Mouse (Mus musculus): Measurements from ENCODE around the gene Pkmyt1. TPM values are rescaled to one million over a fixed set of nuclear protein-coding genes. Genes with fewer than 3 reads are reported as not detected.

Gene Pkmyt1
- polyA plus RNA-seq (2015; fragmentation: Nextera tagmentation; extraction: Ambion mirVana) = 45.6 and 49.5 TPM in 2 replicates

- Histone ChIP-seq H3K27ac (peak within 1 kb of the TSS; percentile 86), H3K4me1 (peaks cover 14% of the 10 kb centered on the region), H3K9ac (peak within 1 kb of the TSS; percentile 71), H3K4me3 (peak within 1 kb of the TSS; percentile 89), H3K36me3 (no peaks in the 10 kb centered on the region), H3K4me2 (peak within 1 kb of the TSS; percentile 87), H3K27me3 (no peaks in the 10 kb centered on the region), H3K9me3 (no peaks in the 10 kb centered on the region)
- WGBS = 1% methylated on average over 73 of the region's 73 CpGs
- ATAC-seq (ENCODE audit: insufficient number of reproducible peaks, low FRiP score, low TSS enrichment, low read depth) = peak; percentile 90
These were observed at the start of gene Pkmyt1 for GRCm38 (mm10) chr17:23725999-23726757. Pkmyt1 (plus strand) TSS chr17:23726336.

- H3K4me3 ChIP-seq = peak overlapping the region; percentile 64
- no peaks in the 10 kb centered on the region for H3K36me3 ChIP-seq
- no peak for ATAC-seq (ENCODE audit: insufficient number of reproducible peaks, low FRiP score, low TSS enrichment, low read depth)
- H3K9ac ChIP-seq = peak overlapping the region; percentile 46
- H3K9me3 ChIP-seq = no peaks in the 10 kb centered on the region
- H3K27ac ChIP-seq = peak overlapping the region; percentile 79
- H3K4me1 ChIP-seq = peaks cover 54% of the 10 kb centered on the region
- WGBS = under 1% methylated on average over 37 of the region's 37 CpGs
- peak overlapping the region; percentile 95 for H3K4me2 ChIP-seq
- peaks cover 33% of the 10 kb centered on the region for H3K27me3 ChIP-seq
These were observed 49.6 kb upstream of the Pkmyt1 start for GRCm38 (mm10) chr17:23676473-23677031.

DNA sequence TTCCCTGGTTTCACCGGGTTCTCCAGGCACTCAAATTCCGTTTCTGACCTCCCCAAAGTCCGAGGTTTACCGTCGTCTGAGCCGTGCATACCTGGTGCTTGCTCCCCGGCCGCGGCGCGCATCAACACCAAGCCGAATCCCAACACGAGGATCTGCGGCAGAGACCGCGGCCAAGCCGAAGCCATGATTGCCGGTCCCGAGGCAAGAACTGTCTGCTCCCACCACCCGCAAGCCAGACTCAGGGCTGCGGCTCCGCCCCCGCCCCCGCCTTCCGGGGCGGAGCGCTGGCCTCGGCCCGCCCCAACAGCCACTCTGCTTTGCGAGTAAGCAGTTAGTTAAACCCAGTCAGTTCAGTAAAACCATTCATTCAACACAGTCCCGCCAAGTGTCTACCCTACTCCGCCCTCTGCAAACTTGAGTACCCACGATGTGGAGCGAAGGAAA, 48.9 kb upstream of the Pkmyt1 start, which contains the start of gene Tnfrsf12a:
Gene Tnfrsf12a, minus strand, starts transcription at position 233 of the 444 bp plus-strand sequence.
- Histone ChIP-seq H3K4me1 (peaks cover 54% of the 10 kb centered on the region), H3K9ac (peak within 1 kb of the TSS; percentile 46), H3K27ac (peak within 1 kb of the TSS; percentile 79), H3K4me2 (peak within 1 kb of the TSS; percentile 95), H3K4me3 (peak within 1 kb of the TSS; percentile 64), H3K36me3 (no peaks in the 10 kb centered on the region), H3K27me3 (peaks cover 37% of the 10 kb centered on the region), H3K9me3 (no peaks in the 10 kb centered on the region)
- ATAC-seq (ENCODE audit: insufficient number of reproducible peaks, low FRiP score, low TSS enrichment, low read depth) = peak; percentile 41; the same call in 1 of the 2 replicates
- WGBS = under 1% methylated on average over 34 of the region's 34 CpGs

- H3K4me1 ChIP-seq = peaks cover 56% of the 10 kb centered on the region
- H3K36me3 ChIP-seq = no peaks in the 10 kb centered on the region
These were observed 46.9 kb upstream of the Pkmyt1 start, which contains the start of gene Cldn6 for GRCm38 (mm10) chr17:23679127-23679835. Cldn6 (plus strand) TSS chr17:23679249.

GRCm38 (mm10) chr17:23680336-23680735, 45.8 kb upstream of the Pkmyt1 start:
- no peak overlapping the region for H3K4me2 ChIP-seq
- WGBS = 71% methylated on average over 9 of the region's 9 CpGs

More at GRCm38 (mm10) chr17:23679127-23679835, 46.9 kb upstream of the Pkmyt1 start, which contains the start of gene Cldn6:
- Histone ChIP-seq H3K9me3 (no peaks in the 10 kb centered on the region), H3K4me2 (peak within 1 kb of the TSS; percentile 34), H3K27ac (no peak within 1 kb of the TSS), H3K27me3 (peaks cover 49% of the 10 kb centered on the region), H3K9ac (no peak within 1 kb of the TSS), H3K4me3 (peak within 1 kb of the TSS; percentile 24)
- WGBS = 2% methylated on average over 37 of the region's 38 CpGs
- no peak for ATAC-seq (ENCODE audit: insufficient number of reproducible peaks, low FRiP score, low TSS enrichment, low read depth)

DNA sequence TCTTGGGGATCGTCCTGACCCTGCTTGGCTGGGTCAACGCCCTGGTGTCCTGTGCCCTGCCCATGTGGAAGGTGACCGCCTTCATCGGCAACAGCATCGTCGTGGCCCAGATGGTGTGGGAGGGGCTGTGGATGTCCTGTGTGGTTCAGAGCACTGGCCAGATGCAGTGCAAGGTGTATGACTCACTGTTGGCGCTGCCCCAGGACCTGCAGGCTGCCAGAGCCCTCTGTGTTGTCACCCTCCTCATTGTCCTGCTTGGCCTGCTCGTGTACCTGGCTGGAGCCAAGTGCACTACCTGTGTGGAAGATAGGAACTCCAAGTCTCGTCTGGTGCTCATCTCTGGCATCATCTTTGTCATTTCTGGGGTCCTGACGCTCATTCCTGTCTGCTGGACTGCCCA, 45.0 kb upstream of the Pkmyt1 start:
- peaks cover 49% of the 10 kb centered on the region for H3K27me3 ChIP-seq
- no peaks in the 10 kb centered on the region for H3K36me3 ChIP-seq
- no peak for ATAC-seq (ENCODE audit: insufficient number of reproducible peaks, low FRiP score, low TSS enrichment, low read depth)
- 69% methylated on average over 10 of the region's 10 CpGs for WGBS
- H3K27ac ChIP-seq = no peak overlapping the region
- no peak overlapping the region for H3K4me2 ChIP-seq
- H3K4me1 ChIP-seq = peaks cover 43% of the 10 kb centered on the region
- H3K4me3 ChIP-seq = no peak overlapping the region
- H3K9me3 ChIP-seq = no peaks in the 10 kb centered on the region
- no peak overlapping the region for H3K9ac ChIP-seq

More at GRCm38 (mm10) chr17:23680336-23680735, 45.8 kb upstream of the Pkmyt1 start:
- ATAC-seq (ENCODE audit: insufficient number of reproducible peaks, low FRiP score, low TSS enrichment, low read depth) = no peak
- H3K36me3 ChIP-seq = no peaks in the 10 kb centered on the region
- no peak overlapping the region for H3K4me3 ChIP-seq
- H3K9ac ChIP-seq = no peak overlapping the region
- no peaks in the 10 kb centered on the region for H3K9me3 ChIP-seq
- peaks cover 50% of the 10 kb centered on the region for H3K4me1 ChIP-seq
- H3K27me3 ChIP-seq = peaks cover 49% of the 10 kb centered on the region
- H3K27ac ChIP-seq = no peak overlapping the region

GRCm38 (mm10) chr17:23682092-23682491, 44.0 kb upstream of the Pkmyt1 start:
- peaks cover 35% of the 10 kb centered on the region for H3K4me1 ChIP-seq
- no peak overlapping the region for H3K4me2 ChIP-seq
- no peak overlapping the region for H3K4me3 ChIP-seq
- no peaks in the 10 kb centered on the region for H3K36me3 ChIP-seq
- no peak for ATAC-seq (ENCODE audit: insufficient number of reproducible peaks, low FRiP score, low TSS enrichment, low read depth)
- no peak overlapping the region for H3K27ac ChIP-seq
- no peak overlapping the region for H3K9ac ChIP-seq
- 51% methylated on average over 4 of the region's 4 CpGs for WGBS
- H3K9me3 ChIP-seq = no peaks in the 10 kb centered on the region
- H3K27me3 ChIP-seq = peaks cover 49% of the 10 kb centered on the region

DNA sequence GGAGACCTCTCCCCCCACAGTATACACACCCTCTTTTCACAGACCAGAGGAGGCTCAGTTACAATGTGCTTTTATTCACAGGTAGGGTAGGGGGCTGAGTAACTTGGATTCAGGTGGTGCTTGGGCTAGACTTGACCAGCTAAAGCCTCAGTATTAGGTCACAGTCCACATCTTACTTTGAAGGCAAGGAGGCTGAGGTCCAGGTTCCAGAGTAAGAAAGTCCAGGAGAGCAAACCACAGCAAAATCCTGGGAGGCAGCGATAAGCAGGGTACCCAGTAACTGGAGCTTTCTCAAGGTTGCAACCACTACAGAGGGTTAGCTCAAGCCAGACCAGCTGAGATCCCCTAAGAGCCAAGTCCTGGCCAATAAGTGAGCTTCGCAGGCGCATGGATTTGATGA, 43.6 kb upstream of the Pkmyt1 start:
- Histone ChIP-seq H3K4me1 (peaks cover 32% of the 10 kb centered on the region), H3K9ac (no peak overlapping the region)

DNA sequence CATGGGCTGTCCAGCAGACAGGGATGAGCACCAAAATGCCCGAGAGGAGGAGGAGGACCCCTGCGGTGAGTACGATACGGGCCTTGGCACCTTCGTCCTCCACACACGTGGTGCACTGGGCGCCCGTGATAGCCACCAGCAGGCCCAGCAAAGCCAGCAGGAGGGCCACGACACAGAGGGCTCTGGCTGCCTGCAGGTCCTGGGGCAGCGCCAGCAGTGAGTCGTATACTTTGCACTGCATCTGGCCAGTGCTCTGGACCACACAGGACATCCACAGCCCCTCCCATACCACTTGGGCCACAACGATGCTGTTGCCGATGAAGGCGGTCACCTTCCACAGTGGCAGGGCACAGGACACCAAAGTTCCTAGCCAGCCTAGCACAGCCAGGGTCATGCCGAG, 42.9 kb upstream of the Pkmyt1 start:
- ATAC-seq (ENCODE audit: insufficient number of reproducible peaks, low FRiP score, low TSS enrichment, low read depth) = no peak
- WGBS = 23% methylated on average over 15 of the region's 15 CpGs
- Histone ChIP-seq H3K27me3 (peaks cover 49% of the 10 kb centered on the region), H3K9me3 (no peaks in the 10 kb centered on the region), H3K4me2 (peak overlapping the region; percentile 31), H3K4me1 (peaks cover 29% of the 10 kb centered on the region), H3K4me3 (peak overlapping the region; percentile 19), H3K36me3 (no peaks in the 10 kb centered on the region), H3K27ac (no peak overlapping the region), H3K9ac (no peak overlapping the region)

More for the DNA sequence above, 43.6 kb upstream of the Pkmyt1 start:
- no peak overlapping the region for H3K27ac ChIP-seq
- H3K27me3 ChIP-seq = peaks cover 49% of the 10 kb centered on the region
- 71% methylated on average over 3 of the region's 3 CpGs for WGBS
- no peak overlapping the region for H3K4me3 ChIP-seq
- no peak overlapping the region for H3K4me2 ChIP-seq
- H3K36me3 ChIP-seq = no peaks in the 10 kb centered on the region
- no peaks in the 10 kb centered on the region for H3K9me3 ChIP-seq
- ATAC-seq (ENCODE audit: insufficient number of reproducible peaks, low FRiP score, low TSS enrichment, low read depth) = no peak

DNA sequence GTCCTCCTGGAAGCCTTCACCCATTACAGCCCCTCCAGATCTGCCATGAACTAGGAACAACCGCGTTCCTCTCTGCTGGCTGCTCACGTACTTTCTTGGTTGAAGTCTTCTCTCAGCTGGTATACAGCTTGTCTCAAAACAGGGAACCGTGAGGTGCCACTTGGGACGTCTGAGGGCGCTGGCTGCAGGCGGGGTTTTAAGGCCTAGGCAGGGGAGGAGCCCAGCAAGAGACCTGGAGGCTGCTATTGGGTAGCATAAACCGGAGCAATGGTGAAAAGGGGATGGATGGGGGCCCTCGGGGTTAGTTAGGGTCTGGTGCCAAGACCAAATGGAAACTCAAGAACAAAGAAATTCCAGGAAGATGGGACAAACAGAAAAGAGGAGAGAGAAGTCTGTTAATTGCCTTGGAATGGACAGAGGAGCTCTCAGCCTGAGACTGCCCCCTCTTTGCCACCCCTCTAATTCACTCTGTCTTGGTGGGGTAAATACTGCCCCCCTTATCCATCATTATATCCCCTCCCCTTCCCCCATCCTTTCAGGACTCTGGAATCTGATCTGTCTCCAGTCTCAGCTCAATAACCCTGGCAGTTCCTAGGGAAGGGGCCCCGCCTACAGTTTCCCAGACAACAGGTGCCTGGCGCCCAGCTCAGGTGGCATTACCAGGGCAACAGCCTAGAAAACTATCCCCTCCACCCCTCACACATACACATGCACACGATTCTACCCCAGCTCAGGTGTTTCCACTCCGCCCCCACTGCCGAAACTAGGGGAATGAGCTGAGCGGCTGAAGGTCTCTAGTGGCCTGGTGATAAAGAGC, 42.1 kb upstream of the Pkmyt1 start, which contains the start of gene Cldn9:
Gene Cldn9, minus strand, starts transcription at position 171 of the 817 bp plus-strand sequence.
- no peak within 1 kb of the TSS for H3K27ac ChIP-seq
- 16% methylated on average over 15 of the region's 15 CpGs for WGBS
- no peaks in the 10 kb centered on the region for H3K9me3 ChIP-seq
- H3K9ac ChIP-seq = no peak within 1 kb of the TSS
- H3K36me3 ChIP-seq = no peaks in the 10 kb centered on the region
- ATAC-seq (ENCODE audit: insufficient number of reproducible peaks, low FRiP score, low TSS enrichment, low read depth) = peak; percentile 50; the same call in 1 of the 2 replicates
- peak within 1 kb of the TSS; percentile 31 for H3K4me2 ChIP-seq
- H3K4me1 ChIP-seq = peaks cover 25% of the 10 kb centered on the region
- peak within 1 kb of the TSS; percentile 19 for H3K4me3 ChIP-seq
- H3K27me3 ChIP-seq = peaks cover 42% of the 10 kb centered on the region

DNA sequence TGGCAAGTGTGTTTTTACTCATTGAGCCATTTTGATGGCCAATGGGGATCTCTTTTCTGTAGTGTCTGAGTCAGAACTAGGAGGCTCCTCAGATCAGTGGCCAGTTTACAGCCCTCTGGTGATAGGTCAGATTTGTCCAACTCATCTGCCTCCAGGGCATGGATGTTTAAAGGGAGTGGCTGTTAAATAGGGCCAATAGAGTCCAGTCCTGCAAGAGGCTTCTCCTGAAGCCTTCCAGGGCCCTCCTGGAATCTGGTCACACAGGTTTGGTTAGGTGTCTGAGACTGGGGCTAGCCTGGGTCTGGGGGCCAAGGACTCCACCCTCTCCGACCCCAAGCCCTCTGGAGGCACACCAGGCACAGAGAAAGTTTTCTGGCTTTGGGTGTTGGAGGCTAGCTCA, 31.6 kb upstream of the Pkmyt1 start:
- WGBS = 40% methylated on average over 1 of the region's 1 CpGs
- Histone ChIP-seq H3K27me3 (peaks cover 18% of the 10 kb centered on the region), H3K9ac (no peak overlapping the region), H3K4me3 (no peak overlapping the region), H3K27ac (no peak overlapping the region), H3K4me1 (peaks cover 4% of the 10 kb centered on the region), H3K36me3 (no peaks in the 10 kb centered on the region), H3K9me3 (no peaks in the 10 kb centered on the region), H3K4me2 (no peak overlapping the region)
- no peak for ATAC-seq (ENCODE audit: insufficient number of reproducible peaks, low FRiP score, low TSS enrichment, low read depth)

All from limb, embryonic 15.5 days (tissue).